Mouse (Mus musculus): ENCODE measurements at regions not wholly inside any gene's neighbourhood (a gene's known extent, or its start where the extent isn't known, plus 50 kb on each side); places are given as distances from the start of the nearest gene placed in this dataset.

DNA sequence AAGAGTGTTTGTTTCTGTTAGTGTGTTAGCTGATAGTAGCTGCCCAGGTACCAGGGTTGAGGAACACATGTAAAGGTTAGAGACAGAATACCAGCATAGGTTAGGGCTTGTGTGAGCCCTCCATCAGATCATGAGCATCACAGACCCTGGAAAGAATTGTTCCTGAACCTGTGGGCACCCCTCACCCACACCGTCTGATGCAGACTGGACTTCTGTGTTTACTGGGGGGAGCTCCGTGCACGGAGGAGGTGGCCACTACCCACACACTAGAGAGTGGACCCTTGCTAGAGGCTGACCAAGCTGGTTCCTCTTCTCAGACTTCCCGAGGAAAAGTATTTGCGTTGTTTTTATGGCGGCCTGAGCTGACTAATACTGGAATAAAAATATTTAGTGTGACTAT lies 104.4 kb downstream of the Brms1l start:
- H3K9me3 ChIP-seq (replicated peaks): no peaks in the 10 kb centered on the region
- H3K4me1 ChIP-seq (ENCODE audit: insufficient read depth, low read depth, low read length): no peaks in the 10 kb centered on the region
- no peak overlapping the region for H3K4me3 ChIP-seq (ENCODE audit: low read depth, low read length)
- H3K27me3 ChIP-seq (ENCODE audit: insufficient read depth, low read length): peaks cover 6% of the 10 kb centered on the region
- no peak for DNase-seq (ENCODE audit: low spot score)
- H3K36me3 ChIP-seq (replicated peaks): no peaks in the 10 kb centered on the region
- no peak for ATAC-seq (ENCODE audit: extremely low read depth, insufficient number of reproducible peaks, low FRiP score, poor library complexity, severe bottlenecking)
- TF ChIP-seq POLR2AphosphoS5 (IDR thresholded peaks at IDR 0.05; ENCODE audit: insufficient replicate concordance, low read depth, low read length) (no peak), CTCF (IDR thresholded peaks at IDR 0.05; ENCODE audit: low read depth, low read length) (no peak), TAL1 (conservative IDR thresholded peaks at IDR 0.05; ENCODE audit: low read depth, low read length) (no peak), GATA1 (IDR thresholded peaks at IDR 0.05; ENCODE audit: borderline replicate concordance, low read length) (no peak), GATA2 (IDR thresholded peaks at IDR 0.05; ENCODE audit: borderline replicate concordance, low read depth, low read length) (no peak)

DNA sequence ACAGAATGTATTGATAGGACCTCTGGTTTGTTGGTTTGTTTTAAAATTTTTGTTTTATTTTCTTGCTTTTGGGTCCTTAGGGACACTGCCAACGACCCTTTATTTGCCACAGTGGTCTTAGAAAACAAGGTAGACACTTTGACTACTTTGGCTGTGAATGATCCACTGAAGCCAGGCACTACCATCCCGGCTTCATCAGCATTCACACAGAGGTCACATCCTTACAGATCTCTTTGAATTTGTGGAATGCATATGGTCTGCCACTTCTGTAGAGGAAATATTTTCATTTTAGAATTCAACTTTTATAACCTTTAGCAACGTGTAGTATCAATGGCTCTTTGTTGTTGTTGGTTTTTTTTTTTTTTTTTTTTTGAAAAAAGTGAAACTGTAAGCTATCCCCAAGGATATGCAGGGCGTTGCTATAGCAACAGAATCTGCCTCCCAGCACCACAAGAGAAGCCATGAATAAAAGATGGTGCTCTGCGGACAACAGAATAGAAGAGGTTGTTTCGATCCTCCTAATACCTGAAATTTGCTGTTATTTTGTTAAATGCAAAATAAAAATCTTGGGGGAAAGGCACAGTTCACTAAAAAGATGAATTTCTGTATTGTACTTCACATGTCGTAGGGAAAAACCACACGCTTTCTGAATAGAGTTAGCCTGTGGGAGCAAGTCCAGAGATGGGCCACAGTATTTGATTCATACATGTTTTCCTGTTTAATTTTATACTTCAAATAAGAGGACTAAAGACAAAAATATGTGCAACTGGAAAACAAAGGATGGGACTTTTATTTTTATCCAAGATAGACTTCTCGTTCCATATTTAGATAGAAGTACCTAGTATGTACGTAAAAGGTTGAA lies 103.4 kb downstream of the Brms1l start:
- Histone ChIP-seq H3K4me3 (ENCODE audit: low read depth, low read length) (no peak overlapping the region), H3K4me1 (ENCODE audit: insufficient read depth, low read depth, low read length) (no peaks in the 10 kb centered on the region), H3K9me3 (replicated peaks) (no peaks in the 10 kb centered on the region), H3K36me3 (replicated peaks) (no peaks in the 10 kb centered on the region), H3K27me3 (ENCODE audit: insufficient read depth, low read length) (peaks cover 6% of the 10 kb centered on the region)
- no peak for ATAC-seq (ENCODE audit: extremely low read depth, insufficient number of reproducible peaks, low FRiP score, poor library complexity, severe bottlenecking)
- TF ChIP-seq POLR2AphosphoS5 (IDR thresholded peaks at IDR 0.05; ENCODE audit: insufficient replicate concordance, low read depth, low read length) (no peak), CTCF (IDR thresholded peaks at IDR 0.05; ENCODE audit: low read depth, low read length) (no peak), GATA1 (IDR thresholded peaks at IDR 0.05; ENCODE audit: borderline replicate concordance, low read length) (no peak), TAL1 (conservative IDR thresholded peaks at IDR 0.05; ENCODE audit: low read depth, low read length) (no peak), GATA2 (IDR thresholded peaks at IDR 0.05; ENCODE audit: borderline replicate concordance, low read depth, low read length) (no peak)
- DNase-seq (ENCODE audit: low spot score): no peak

DNA sequence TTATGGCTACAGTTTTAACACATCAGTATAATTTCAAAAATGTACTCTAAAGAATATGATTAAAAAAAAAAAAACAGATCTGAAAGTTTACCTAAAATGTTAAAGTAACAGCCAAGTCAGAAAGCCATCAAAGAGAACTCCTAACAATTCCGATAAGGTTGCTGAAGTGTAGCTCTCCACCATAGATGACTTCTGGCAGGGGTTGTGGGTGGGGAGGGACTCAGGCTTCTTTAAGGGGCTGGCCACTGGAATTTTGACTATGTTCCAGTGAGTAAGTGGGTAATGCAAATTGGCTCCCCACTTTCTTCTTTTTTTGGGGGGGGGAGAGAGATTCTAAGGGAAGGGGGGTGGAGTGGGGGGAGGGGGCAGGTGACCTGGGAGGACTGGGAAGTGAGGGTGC lies 98.0 kb downstream of the Brms1l start:
- no peak for DNase-seq (ENCODE audit: low spot score)
- Histone ChIP-seq H3K4me1 (ENCODE audit: insufficient read depth, low read depth, low read length) (no peaks in the 10 kb centered on the region), H3K9me3 (replicated peaks) (no peaks in the 10 kb centered on the region), H3K4me3 (ENCODE audit: low read depth, low read length) (no peak overlapping the region), H3K36me3 (replicated peaks) (no peaks in the 10 kb centered on the region), H3K27me3 (ENCODE audit: insufficient read depth, low read length) (peaks cover 5% of the 10 kb centered on the region; the same call in 1 of the 2 replicates)
- no peak for ATAC-seq (ENCODE audit: extremely low read depth, insufficient number of reproducible peaks, low FRiP score, poor library complexity, severe bottlenecking)
- TF ChIP-seq GATA1 (IDR thresholded peaks at IDR 0.05; ENCODE audit: borderline replicate concordance, low read length) (no peak), TAL1 (conservative IDR thresholded peaks at IDR 0.05; ENCODE audit: low read depth, low read length) (no peak), POLR2AphosphoS5 (IDR thresholded peaks at IDR 0.05; ENCODE audit: insufficient replicate concordance, low read depth, low read length) (no peak), GATA2 (IDR thresholded peaks at IDR 0.05; ENCODE audit: borderline replicate concordance, low read depth, low read length) (no peak), CTCF (IDR thresholded peaks at IDR 0.05; ENCODE audit: low read depth, low read length) (no peak)

DNA sequence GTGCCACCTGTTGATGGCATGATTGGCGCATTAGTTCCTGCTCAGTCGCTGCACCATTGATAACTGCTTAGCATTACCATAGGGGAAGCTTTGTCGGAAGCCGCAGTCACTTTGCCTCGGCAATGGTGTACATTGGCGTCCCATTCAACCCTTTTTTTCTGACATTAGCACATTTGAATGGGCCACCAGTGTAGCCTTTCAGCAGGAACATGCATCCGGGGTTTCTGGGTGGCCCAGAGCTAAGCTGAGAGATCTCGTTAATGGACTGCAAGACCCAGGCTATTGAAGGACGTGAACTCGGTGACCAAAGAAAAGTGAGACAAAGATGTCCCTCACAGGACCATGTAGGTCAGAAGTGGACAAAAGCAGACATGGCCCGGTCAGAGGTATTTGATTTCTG lies 97.3 kb downstream of the Brms1l start:
- Histone ChIP-seq H3K4me3 (ENCODE audit: low read depth, low read length) (no peak overlapping the region), H3K27me3 (ENCODE audit: insufficient read depth, low read length) (peaks cover 5% of the 10 kb centered on the region; the same call in 1 of the 2 replicates), H3K9me3 (replicated peaks) (no peaks in the 10 kb centered on the region), H3K36me3 (replicated peaks) (no peaks in the 10 kb centered on the region), H3K4me1 (ENCODE audit: insufficient read depth, low read depth, low read length) (no peaks in the 10 kb centered on the region)
- TF ChIP-seq TAL1 (conservative IDR thresholded peaks at IDR 0.05; ENCODE audit: low read depth, low read length) (no peak), CTCF (IDR thresholded peaks at IDR 0.05; ENCODE audit: low read depth, low read length) (no peak), GATA2 (IDR thresholded peaks at IDR 0.05; ENCODE audit: borderline replicate concordance, low read depth, low read length) (no peak), GATA1 (IDR thresholded peaks at IDR 0.05; ENCODE audit: borderline replicate concordance, low read length) (no peak), POLR2AphosphoS5 (IDR thresholded peaks at IDR 0.05; ENCODE audit: insufficient replicate concordance, low read depth, low read length) (no peak)
- ATAC-seq (ENCODE audit: extremely low read depth, insufficient number of reproducible peaks, low FRiP score, poor library complexity, severe bottlenecking) (no peak), DNase-seq (ENCODE audit: low spot score) (no peak)

DNA sequence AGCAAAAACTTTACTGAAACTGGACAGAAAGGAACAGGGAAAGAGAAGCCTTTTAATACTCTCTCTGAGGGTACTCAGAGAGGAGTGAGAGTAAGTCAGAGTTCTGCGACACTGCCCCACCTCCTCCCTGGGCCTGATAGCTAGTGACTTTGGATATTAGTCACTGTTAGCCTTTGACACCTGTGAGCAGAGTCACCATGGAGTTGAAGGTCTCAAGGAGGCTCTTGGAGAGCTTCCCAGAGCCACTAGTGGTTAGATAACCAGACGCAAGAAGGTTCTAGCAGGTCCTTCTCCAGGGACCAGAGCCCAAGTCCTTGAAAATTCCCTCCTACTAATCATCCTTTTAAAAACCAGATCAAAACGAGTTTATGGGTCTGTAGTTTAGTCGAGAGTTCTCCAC lies 94.3 kb downstream of the Brms1l start:
- Histone ChIP-seq H3K4me3 (ENCODE audit: low read depth, low read length) (no peak overlapping the region), H3K9me3 (replicated peaks) (no peaks in the 10 kb centered on the region), H3K36me3 (replicated peaks) (no peaks in the 10 kb centered on the region), H3K4me1 (ENCODE audit: insufficient read depth, low read depth, low read length) (no peaks in the 10 kb centered on the region), H3K27me3 (ENCODE audit: insufficient read depth, low read length) (0 out of 2 replicates have a peak, but pooled peaks cover 5% of the 10 kb centered on the region)
- no peak for DNase-seq (ENCODE audit: low spot score)
- no peak for ATAC-seq (ENCODE audit: extremely low read depth, insufficient number of reproducible peaks, low FRiP score, poor library complexity, severe bottlenecking)
- TF ChIP-seq TAL1 (conservative IDR thresholded peaks at IDR 0.05; ENCODE audit: low read depth, low read length) (no peak), GATA2 (IDR thresholded peaks at IDR 0.05; ENCODE audit: borderline replicate concordance, low read depth, low read length) (no peak), POLR2AphosphoS5 (IDR thresholded peaks at IDR 0.05; ENCODE audit: insufficient replicate concordance, low read depth, low read length) (no peak)

DNA sequence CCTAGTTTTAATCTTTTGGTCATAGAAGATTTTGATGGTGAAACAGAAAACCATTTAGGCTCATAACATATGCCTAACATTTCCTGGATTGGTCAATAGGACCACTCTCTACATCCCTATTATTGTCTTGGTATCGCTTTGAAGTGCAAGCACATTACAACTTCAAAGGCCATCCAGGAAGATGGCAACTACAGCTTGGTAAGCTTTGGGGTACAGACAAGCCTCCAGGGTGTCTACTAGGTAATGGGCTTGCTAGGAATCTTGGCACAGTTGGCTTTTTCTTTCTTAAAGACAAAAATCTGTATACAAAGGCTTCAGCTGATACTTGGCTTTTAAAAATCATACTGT lies 90.8 kb downstream of the Brms1l start:
- no peaks in the 10 kb centered on the region for H3K4me1 ChIP-seq (ENCODE audit: insufficient read depth, low read depth, low read length)
- no peak for DNase-seq (ENCODE audit: low spot score)

More for the DNA sequence above, 90.8 kb downstream of the Brms1l start:
- Histone ChIP-seq H3K4me3 (ENCODE audit: low read depth, low read length) (no peak overlapping the region), H3K36me3 (replicated peaks) (no peaks in the 10 kb centered on the region), H3K9me3 (replicated peaks) (no peaks in the 10 kb centered on the region), H3K27me3 (ENCODE audit: insufficient read depth, low read length) (peaks cover 8% of the 10 kb centered on the region)
- TF ChIP-seq CTCF (IDR thresholded peaks at IDR 0.05; ENCODE audit: low read depth, low read length) (no peak), GATA1 (IDR thresholded peaks at IDR 0.05; ENCODE audit: borderline replicate concordance, low read length) (no peak), POLR2AphosphoS5 (IDR thresholded peaks at IDR 0.05; ENCODE audit: insufficient replicate concordance, low read depth, low read length) (no peak), TAL1 (conservative IDR thresholded peaks at IDR 0.05; ENCODE audit: low read depth, low read length) (no peak), GATA2 (IDR thresholded peaks at IDR 0.05; ENCODE audit: borderline replicate concordance, low read depth, low read length) (no peak)
- ATAC-seq (ENCODE audit: extremely low read depth, insufficient number of reproducible peaks, low FRiP score, poor library complexity, severe bottlenecking): no peak
